Mouse (Mus musculus) left cerebral cortex, adult 11 months (tissue): ENCODE data around the gene Hnrnpll.
A peak's percentile ranks its signal among the peaks of the same experiment; 100 is the strongest.

Source experiments
- DNase-seq: peaks from one replicate; pipeline ENCODE4 v3.0.0; 2022; ENCODE audit warnings: low spot score

The Hnrnpll gene

DNA sequence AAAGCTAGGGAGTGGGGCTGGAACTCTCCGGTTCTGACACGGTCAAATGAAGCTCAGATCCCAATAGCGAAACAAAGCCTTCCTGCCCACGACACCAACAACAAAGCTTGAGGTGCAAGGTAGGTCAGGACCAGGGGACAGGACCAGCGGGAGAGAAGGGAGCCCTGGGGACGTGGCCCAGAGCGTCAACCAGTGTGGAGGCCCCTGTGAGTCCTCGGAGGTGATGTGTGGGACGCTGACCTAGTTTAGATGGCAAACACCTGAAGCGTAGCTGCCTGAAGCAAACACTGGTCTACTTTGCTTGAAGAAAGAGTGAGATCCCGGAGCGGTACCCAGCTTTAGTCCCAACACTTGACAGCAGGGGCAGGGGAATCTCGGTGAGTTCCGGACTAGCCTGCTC lies 62.5 kb downstream of the Hnrnpll start:
- no peak for DNase-seq

GRCm38 (mm10) chr17:79998986-79999385 lies 63.1 kb downstream of the Hnrnpll start:
- DNase-seq = peak; percentile 24

GRCm38 (mm10) chr17:79995091-79995691 lies 66.9 kb downstream of the Hnrnpll start:
- DNase-seq = no peak

- no peak for DNase-seq
Observed at GRCm38 (mm10) chr17:79992114-79992513, 70.0 kb downstream of the Hnrnpll start.

DNA sequence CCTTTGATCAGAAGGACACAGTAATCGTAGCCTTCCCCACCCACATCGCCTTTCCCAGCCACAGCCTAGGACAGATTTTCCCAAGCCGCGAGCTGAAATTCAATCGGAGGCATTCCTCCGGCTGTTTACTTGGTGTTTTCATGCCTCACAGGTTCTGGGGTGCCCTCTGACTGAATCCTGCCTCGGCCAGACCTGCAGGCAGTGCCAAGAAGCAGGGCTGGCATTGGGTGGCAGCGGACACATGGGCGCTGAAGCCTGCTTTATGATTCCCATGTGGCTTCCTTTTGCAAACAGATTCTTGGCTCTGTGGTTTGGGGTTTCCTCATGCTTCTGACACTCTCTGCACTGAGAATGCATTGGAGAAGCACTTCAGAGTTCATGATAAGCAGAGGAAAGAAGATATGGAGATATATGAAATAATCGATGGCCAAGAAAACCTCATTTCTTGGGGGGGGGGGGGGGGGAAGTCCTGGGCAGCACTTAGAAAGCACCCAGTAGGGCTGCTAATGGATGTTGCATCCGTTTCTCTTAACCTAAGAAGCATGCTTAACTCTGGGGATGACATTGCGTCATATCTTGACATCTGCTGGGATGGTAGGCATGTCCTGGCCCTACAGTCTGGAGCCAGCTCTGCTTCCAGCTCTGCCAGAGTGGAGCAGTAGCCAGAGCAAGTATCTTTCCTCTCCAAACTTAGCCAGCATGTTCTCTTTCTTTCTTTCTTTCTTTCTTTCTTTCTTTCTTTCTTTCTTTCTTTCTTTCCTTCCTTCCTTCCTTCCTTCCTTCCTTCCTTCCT lies 70.8 kb downstream of the Hnrnpll start:
- no peak for DNase-seq

DNA sequence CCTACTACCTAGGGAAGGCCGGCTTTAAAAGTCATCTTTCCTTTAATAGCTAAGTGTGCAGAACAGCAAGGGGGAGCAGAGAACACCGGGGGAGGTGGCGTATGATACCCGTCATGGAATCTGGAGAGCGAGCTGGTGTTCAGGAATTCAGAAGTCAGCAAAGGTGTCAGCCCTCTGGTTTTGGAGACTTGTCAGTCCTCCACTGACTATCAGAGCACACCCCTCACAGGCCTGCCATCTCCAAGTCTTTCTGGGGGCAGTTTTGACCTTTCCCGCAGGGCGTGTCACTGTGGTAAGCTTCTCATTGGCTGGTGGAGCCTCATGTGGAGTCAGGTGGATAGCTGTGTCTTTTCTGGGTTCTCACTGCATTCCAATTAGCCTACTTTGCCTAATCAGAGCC lies 72.0 kb downstream of the Hnrnpll start:
- DNase-seq = no peak

DNA sequence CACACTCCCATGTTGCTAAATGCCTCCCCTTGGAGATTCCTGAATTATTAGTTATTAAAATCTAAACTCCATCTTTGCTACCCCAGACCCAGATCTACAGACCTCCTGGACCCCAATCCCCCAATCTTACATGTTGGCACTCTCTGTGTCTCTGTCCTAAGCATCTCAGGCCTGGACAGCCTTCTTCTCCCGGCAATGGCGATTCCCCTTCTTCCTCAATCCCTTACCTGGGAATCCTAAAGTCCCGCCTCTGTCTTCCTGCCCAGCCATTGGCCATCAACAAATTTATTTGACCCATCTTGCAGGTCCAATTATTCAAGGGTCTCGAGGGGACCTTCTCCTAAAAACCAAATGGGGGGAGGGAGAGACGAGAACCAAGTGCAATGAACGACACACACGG lies 77.7 kb downstream of the Hnrnpll start:
- no peak for DNase-seq

DNA sequence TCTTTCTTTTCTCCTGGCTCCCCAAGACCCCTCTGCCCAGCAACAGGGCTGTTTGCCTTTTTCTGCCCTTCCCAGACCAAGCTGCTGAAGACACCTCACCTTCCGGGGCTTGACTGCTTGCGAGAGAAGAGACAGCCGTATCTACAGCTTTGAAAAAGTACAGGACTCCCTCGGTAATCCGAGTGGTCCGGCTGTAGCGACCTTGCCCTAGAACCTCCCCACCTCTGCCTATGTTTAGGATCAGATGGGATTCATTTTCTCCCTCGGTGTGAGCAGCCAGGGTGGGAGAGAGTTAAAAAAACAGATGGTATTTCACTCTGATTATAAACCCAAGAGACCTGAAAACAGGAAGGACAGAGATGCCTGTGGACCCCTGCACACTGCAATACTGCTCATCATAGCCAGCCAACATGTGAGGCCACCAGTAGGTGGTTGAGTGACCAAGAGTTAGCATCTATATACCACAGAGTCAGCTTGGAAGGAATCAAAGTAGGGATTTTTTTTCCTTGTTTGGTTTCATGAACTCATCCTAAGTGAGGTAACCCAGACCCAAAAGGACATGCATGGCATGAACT lies 79.1 kb downstream of the Hnrnpll start:
- no peak for DNase-seq

- no peak for DNase-seq
Observed at GRCm38 (mm10) chr17:79982548-79982947, 79.6 kb downstream of the Hnrnpll start.

- no peak for DNase-seq
Observed at GRCm38 (mm10) chr17:79981758-79982481, 80.2 kb downstream of the Hnrnpll start.

GRCm38 (mm10) chr17:79981348-79981747 lies 80.8 kb downstream of the Hnrnpll start:
- DNase-seq = no peak

DNA sequence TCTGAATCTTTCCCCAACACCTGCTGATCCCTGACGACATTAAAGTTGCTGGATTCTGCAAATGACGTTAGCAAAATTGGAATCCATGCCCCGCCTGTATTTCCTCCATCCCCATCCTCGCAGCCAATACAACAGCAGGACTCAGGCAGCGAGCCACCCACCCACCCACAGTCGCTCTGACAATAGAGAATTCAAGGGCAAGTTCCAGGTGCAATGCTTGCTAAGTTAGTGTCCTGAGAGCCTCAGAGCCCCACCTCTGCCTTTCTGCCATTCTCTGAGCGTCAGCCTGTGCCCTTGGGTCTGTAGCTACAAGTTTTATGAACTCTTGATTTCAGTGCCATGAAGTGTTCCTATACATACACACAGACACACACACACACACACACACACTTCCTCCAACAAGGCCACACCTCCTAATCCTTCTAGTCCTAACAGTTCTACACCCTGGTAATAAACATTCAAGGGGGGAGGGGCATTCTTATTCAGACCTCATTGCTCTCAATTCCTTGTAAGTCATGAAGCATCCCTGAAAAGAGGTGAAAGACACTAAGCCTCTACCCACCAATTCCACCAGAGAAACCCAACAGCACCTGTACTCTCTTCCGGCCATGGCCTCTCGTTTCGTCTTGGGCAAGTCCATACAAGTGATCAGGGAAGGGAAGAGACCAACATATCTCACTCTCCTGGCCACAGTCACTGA lies 81.6 kb downstream of the Hnrnpll start:
- no peak for DNase-seq
